Mouse (Mus musculus): ENCODE measurements around the gene Lhx8. TPM values are rescaled to one million over a fixed set of nuclear protein-coding genes. Genes with fewer than 3 reads are reported as not detected.

Gene Lhx8
- total RNA-seq, 2 experiments from 2014 or later = 0.69 to 0.89 TPM

- no peak for DNase-seq
These were observed 8.4 kb downstream of the Lhx8 start for GRCm38 (mm10) chr3:154321921-154322574.

GRCm38 (mm10) chr3:154317651-154318248 is 12.7 kb downstream of the Lhx8 start:
- DNase-seq = peak in 1 of 2 experiments; percentile 17

GRCm38 (mm10) chr3:154305163-154305884 is 25.1 kb downstream of the Lhx8 start:
- no peak for DNase-seq

GRCm38 (mm10) chr3:154301102-154301501 is 29.4 kb downstream of the Lhx8 start:
- no peak for DNase-seq

GRCm38 (mm10) chr3:154300006-154300405 is 30.5 kb downstream of the Lhx8 start:
- DNase-seq = no peak

GRCm38 (mm10) chr3:154298490-154298889 is 32.0 kb downstream of the Lhx8 start:
- no peak for DNase-seq

- peak in 1 of 2 experiments; percentile 7 for DNase-seq
These were observed 33.0 kb downstream of the Lhx8 start for GRCm38 (mm10) chr3:154297499-154297898.

- DNase-seq = no peak
These were observed 35.3 kb downstream of the Lhx8 start for GRCm38 (mm10) chr3:154294924-154295834.

- DNase-seq = no peak
These were observed 36.5 kb downstream of the Lhx8 start for GRCm38 (mm10) chr3:154293839-154294490.

- no peak for DNase-seq
These were observed 38.3 kb downstream of the Lhx8 start for GRCm38 (mm10) chr3:154292126-154292525.

GRCm38 (mm10) chr3:154290351-154290750 is 40.1 kb downstream of the Lhx8 start:
- no peak for DNase-seq

- DNase-seq = no peak
These were observed 41.9 kb downstream of the Lhx8 start for GRCm38 (mm10) chr3:154288429-154289069.

- no peak for DNase-seq
These were observed 43.2 kb downstream of the Lhx8 start for GRCm38 (mm10) chr3:154287217-154287616.

- DNase-seq = no peak
These were observed 45.1 kb downstream of the Lhx8 start for GRCm38 (mm10) chr3:154285351-154285750.

- no peak for DNase-seq
These were observed 46.2 kb downstream of the Lhx8 start for GRCm38 (mm10) chr3:154284260-154284659.

GRCm38 (mm10) chr3:154274681-154275080 is 55.8 kb downstream of the Lhx8 start:
- DNase-seq = no peak

- peak; percentile 75 to 79 for DNase-seq
These were observed 60.6 kb downstream of the Lhx8 start for GRCm38 (mm10) chr3:154269757-154270366.

GRCm38 (mm10) chr3:154268313-154268712 is 62.1 kb downstream of the Lhx8 start:
- no peak for DNase-seq

- no peak for DNase-seq
These were observed 73.1 kb downstream of the Lhx8 start for GRCm38 (mm10) chr3:154257312-154257711.
